Mouse (Mus musculus): ENCODE measurements at regions not wholly inside any gene's neighbourhood (a gene's known extent, or its start where the extent isn't known, plus 50 kb on each side); places are given as distances from the start of the nearest gene placed in this dataset.

DNA sequence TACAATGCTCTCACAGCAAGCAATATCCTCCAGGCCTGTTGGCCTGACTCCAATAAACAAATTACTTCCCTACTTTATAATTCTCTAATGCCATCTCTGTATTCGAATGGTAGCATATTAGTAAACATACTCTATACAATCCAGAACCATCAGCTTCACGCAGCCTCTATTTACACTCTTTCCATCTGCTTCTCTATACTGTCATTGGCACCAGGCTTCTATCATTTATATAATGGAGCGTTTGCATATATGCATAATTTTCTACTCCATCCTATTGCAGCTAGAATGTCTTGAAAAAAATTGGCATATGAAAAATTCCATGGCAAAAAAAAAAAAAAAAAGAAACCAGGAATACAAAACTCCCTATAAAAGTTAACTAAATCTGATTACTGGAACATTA, 369.6 kb downstream of the Gm21833 start:
- 0 out of 2 replicates have a peak, but pooled peaks have one; percentile 48 for ATAC-seq
- no peak overlapping the region for H3K27ac ChIP-seq
- 75% methylated on average over 3 of the region's 3 CpGs for WGBS

More for the DNA sequence above, 369.6 kb downstream of the Gm21833 start:
- H3K9me3 ChIP-seq (replicated peaks), result no peaks in the 10 kb centered on the region
- H3K4me2 ChIP-seq, result no peak overlapping the region
- no peaks in the 10 kb centered on the region for H3K36me3 ChIP-seq (ENCODE audit: poor library complexity, severe bottlenecking)
- H3K4me1 ChIP-seq, result no peaks in the 10 kb centered on the region
- H3K27me3 ChIP-seq, result no peaks in the 10 kb centered on the region
- no peak overlapping the region for H3K9ac ChIP-seq
- H3K4me3 ChIP-seq, result no peak overlapping the region

All from forebrain, embryonic 13.5 days (tissue).